Mouse (Mus musculus): ENCODE data around the gene Col6a1. TPM values are rescaled to one million over a fixed set of nuclear protein-coding genes. Genes with fewer than 3 reads are reported as not detected.

Gene Col6a1
- polyA plus RNA-seq (2015; fragmentation: Nextera tagmentation; extraction: Ambion mirVana): 169 and 175 TPM in 2 replicates

- ATAC-seq (ENCODE audit: low FRiP score, low TSS enrichment): peak; percentile 61; the same call in 1 of the 2 replicates
- TF ChIP-seq EP300 (optimal IDR thresholded peaks at IDR 0.05) (no peak), CTCF (IDR thresholded peaks at IDR 0.05; ENCODE audit: low read depth) (no peak)
- 22% methylated on average over 9 of the region's 9 CpGs for WGBS
- Histone ChIP-seq H3K27me3 (ENCODE audit: control insufficient read depth, insufficient read depth, low read length) (no peaks in the 10 kb centered on the region), H3K4me2 (replicated peaks; ENCODE audit: low read depth) (peak within 1 kb of the TSS; percentile 68), H3K9me3 (ENCODE audit: control insufficient read depth, low read length) (no peaks in the 10 kb centered on the region), H3K4me1 (replicated peaks; ENCODE audit: control insufficient read depth, insufficient read depth) (peaks cover 2% of the 10 kb centered on the region; the same call in 1 of the 2 replicates), H3K4me3 (ENCODE audit: low read depth, low read length) (peak within 1 kb of the TSS; percentile 53), H3K27ac (replicated peaks) (peak within 1 kb of the TSS; percentile 87), H3K36me3 (ENCODE audit: control insufficient read depth, insufficient read depth, low read length) (peaks cover 5% of the 10 kb centered on the region; the same call in 1 of the 2 replicates), H3K9ac (ENCODE audit: low read length) (peak within 1 kb of the TSS; percentile 77)
- DNase-seq (ENCODE audit: low spot score): peak; percentile 51
Measured at GRCm38 (mm10) chr10:76725682-76726285, at the start of gene Col6a1. TSS of gene Col6a1 (minus strand) at chr10:76726168.

DNA sequence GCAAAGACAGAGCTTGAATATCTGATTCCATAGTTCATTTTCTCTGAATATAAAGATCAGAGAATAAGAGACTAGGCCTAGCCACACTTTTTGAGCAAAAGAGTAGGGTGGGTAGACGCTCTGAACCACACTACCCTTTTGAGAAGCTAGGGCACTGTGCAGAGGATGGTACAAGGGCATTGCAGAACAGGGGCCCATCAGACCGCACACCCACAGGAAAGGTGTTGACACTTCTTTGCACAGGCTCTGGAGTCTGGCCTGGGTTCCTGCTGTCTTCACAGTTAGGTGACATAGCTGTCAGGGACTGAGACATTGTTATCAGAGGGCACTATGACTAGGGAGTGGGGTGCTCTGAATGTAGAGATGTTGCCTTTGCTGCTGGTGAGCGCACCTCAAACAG lies 45.7 kb upstream of the Col6a1 start:
- Histone ChIP-seq H3K4me3 (ENCODE audit: low read depth, low read length) (no peak overlapping the region), H3K4me1 (replicated peaks; ENCODE audit: control insufficient read depth, insufficient read depth) (no peaks in the 10 kb centered on the region), H3K36me3 (ENCODE audit: control insufficient read depth, insufficient read depth, low read length) (no peaks in the 10 kb centered on the region), H3K4me2 (replicated peaks; ENCODE audit: low read depth) (no peak overlapping the region), H3K27me3 (ENCODE audit: control insufficient read depth, insufficient read depth, low read length) (no peaks in the 10 kb centered on the region), H3K9me3 (ENCODE audit: control insufficient read depth, low read length) (no peaks in the 10 kb centered on the region), H3K9ac (ENCODE audit: low read length) (no peak overlapping the region), H3K27ac (replicated peaks) (no peak overlapping the region)
- TF ChIP-seq CTCF (IDR thresholded peaks at IDR 0.05; ENCODE audit: low read depth) (no peak), EP300 (optimal IDR thresholded peaks at IDR 0.05) (no peak)
- WGBS: 89% methylated on average over 3 of the region's 3 CpGs
- ATAC-seq (ENCODE audit: low FRiP score, low TSS enrichment): no peak
- DNase-seq (ENCODE audit: low spot score): no peak

DNA sequence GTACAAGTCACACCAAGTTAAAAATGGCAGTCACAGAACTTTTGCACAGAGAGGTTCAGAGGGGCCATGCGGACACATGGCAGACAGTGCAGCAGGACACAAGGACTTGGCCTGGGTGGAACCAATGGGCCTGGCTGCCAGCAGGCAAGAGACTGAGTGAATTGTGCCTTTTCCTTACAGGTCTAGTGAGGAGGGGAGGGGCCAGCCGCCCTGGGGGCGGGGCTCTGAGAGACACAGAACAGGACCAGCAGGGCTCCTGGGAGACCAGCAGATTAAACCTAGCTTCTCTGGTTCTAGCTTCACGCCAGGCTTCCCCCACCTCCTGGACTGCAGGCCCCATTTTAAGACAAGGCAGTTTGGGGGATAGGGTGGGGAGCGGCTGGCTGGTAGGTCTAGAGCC lies 45.1 kb upstream of the Col6a1 start:
- TF ChIP-seq EP300 (optimal IDR thresholded peaks at IDR 0.05) (no peak), CTCF (IDR thresholded peaks at IDR 0.05; ENCODE audit: low read depth) (no peak)
- WGBS: 53% methylated on average over 5 of the region's 5 CpGs
- H3K27ac ChIP-seq (replicated peaks): no peak overlapping the region
- H3K27me3 ChIP-seq (ENCODE audit: control insufficient read depth, insufficient read depth, low read length): no peaks in the 10 kb centered on the region
- no peak overlapping the region for H3K4me3 ChIP-seq (ENCODE audit: low read depth, low read length)
- H3K36me3 ChIP-seq (ENCODE audit: control insufficient read depth, insufficient read depth, low read length): no peaks in the 10 kb centered on the region
- H3K4me2 ChIP-seq (replicated peaks; ENCODE audit: low read depth): no peak overlapping the region
- DNase-seq (ENCODE audit: low spot score): no peak
- no peaks in the 10 kb centered on the region for H3K4me1 ChIP-seq (replicated peaks; ENCODE audit: control insufficient read depth, insufficient read depth)
- H3K9ac ChIP-seq (ENCODE audit: low read length): no peak overlapping the region
- H3K9me3 ChIP-seq (ENCODE audit: control insufficient read depth, low read length): no peaks in the 10 kb centered on the region
- no peak for ATAC-seq (ENCODE audit: low FRiP score, low TSS enrichment)

- TF ChIP-seq EP300 (optimal IDR thresholded peaks at IDR 0.05) (no peak), CTCF (IDR thresholded peaks at IDR 0.05; ENCODE audit: low read depth) (no peak)
- DNase-seq (ENCODE audit: low spot score): no peak
- 90% methylated on average over 6 of the region's 6 CpGs for WGBS
Measured at GRCm38 (mm10) chr10:76769581-76769980, 43.6 kb upstream of the Col6a1 start.

GRCm38 (mm10) chr10:76766196-76766595 lies 40.2 kb upstream of the Col6a1 start:
- Histone ChIP-seq H3K36me3 (ENCODE audit: control insufficient read depth, insufficient read depth, low read length) (no peaks in the 10 kb centered on the region), H3K4me2 (replicated peaks; ENCODE audit: low read depth) (no peak overlapping the region), H3K9ac (ENCODE audit: low read length) (no peak overlapping the region), H3K27ac (replicated peaks) (no peak overlapping the region), H3K9me3 (ENCODE audit: control insufficient read depth, low read length) (no peaks in the 10 kb centered on the region), H3K4me3 (ENCODE audit: low read depth, low read length) (no peak overlapping the region), H3K4me1 (replicated peaks; ENCODE audit: control insufficient read depth, insufficient read depth) (no peaks in the 10 kb centered on the region), H3K27me3 (ENCODE audit: control insufficient read depth, insufficient read depth, low read length) (no peaks in the 10 kb centered on the region)
- TF ChIP-seq CTCF (IDR thresholded peaks at IDR 0.05; ENCODE audit: low read depth): no peak
- ATAC-seq (ENCODE audit: low FRiP score, low TSS enrichment) (no peak), DNase-seq (ENCODE audit: low spot score) (no peak)
- 80% methylated on average over 1 of the region's 1 CpGs for WGBS

More at GRCm38 (mm10) chr10:76769581-76769980, 43.6 kb upstream of the Col6a1 start:
- no peaks in the 10 kb centered on the region for H3K9me3 ChIP-seq (ENCODE audit: control insufficient read depth, low read length)
- no peak overlapping the region for H3K4me3 ChIP-seq (ENCODE audit: low read depth, low read length)
- H3K4me2 ChIP-seq (replicated peaks; ENCODE audit: low read depth): no peak overlapping the region
- no peak for ATAC-seq (ENCODE audit: low FRiP score, low TSS enrichment)
- no peak overlapping the region for H3K27ac ChIP-seq (replicated peaks)
- no peak overlapping the region for H3K9ac ChIP-seq (ENCODE audit: low read length)
- no peaks in the 10 kb centered on the region for H3K27me3 ChIP-seq (ENCODE audit: control insufficient read depth, insufficient read depth, low read length)
- no peaks in the 10 kb centered on the region for H3K36me3 ChIP-seq (ENCODE audit: control insufficient read depth, insufficient read depth, low read length)
- H3K4me1 ChIP-seq (replicated peaks; ENCODE audit: control insufficient read depth, insufficient read depth): no peaks in the 10 kb centered on the region

- 89% methylated on average over 4 of the region's 4 CpGs for WGBS
- ATAC-seq (ENCODE audit: low FRiP score, low TSS enrichment): no peak
Measured at GRCm38 (mm10) chr10:76764927-76765326, 39.0 kb upstream of the Col6a1 start.

More at GRCm38 (mm10) chr10:76764927-76765326, 39.0 kb upstream of the Col6a1 start:
- H3K4me3 ChIP-seq (ENCODE audit: low read depth, low read length): no peak overlapping the region
- H3K9me3 ChIP-seq (ENCODE audit: control insufficient read depth, low read length): no peaks in the 10 kb centered on the region
- H3K27ac ChIP-seq (replicated peaks): no peak overlapping the region
- H3K36me3 ChIP-seq (ENCODE audit: control insufficient read depth, insufficient read depth, low read length): no peaks in the 10 kb centered on the region
- H3K4me1 ChIP-seq (replicated peaks; ENCODE audit: control insufficient read depth, insufficient read depth): no peaks in the 10 kb centered on the region
- no peak for DNase-seq (ENCODE audit: low spot score)
- H3K9ac ChIP-seq (ENCODE audit: low read length): no peak overlapping the region
- H3K4me2 ChIP-seq (replicated peaks; ENCODE audit: low read depth): no peak overlapping the region
- H3K27me3 ChIP-seq (ENCODE audit: control insufficient read depth, insufficient read depth, low read length): no peaks in the 10 kb centered on the region
- no peak for TF ChIP-seq CTCF (IDR thresholded peaks at IDR 0.05; ENCODE audit: low read depth)
- TF ChIP-seq EP300 (optimal IDR thresholded peaks at IDR 0.05): no peak
